Mouse (Mus musculus) right cerebral cortex, adult 2 months (tissue): Measurements from ENCODE around the gene Gucy1b2.
A peak's percentile ranks its signal among the peaks of the same experiment; 100 is the strongest.

ENCODE experiments used
- DNase-seq, 2 experiments: peaks; one replicate each; pipeline ENCODE4 v3.0.0; 2021 to 2022; ENCODE audit warnings: low spot score in 2 of 2

Gucy1b2 gene

DNA sequence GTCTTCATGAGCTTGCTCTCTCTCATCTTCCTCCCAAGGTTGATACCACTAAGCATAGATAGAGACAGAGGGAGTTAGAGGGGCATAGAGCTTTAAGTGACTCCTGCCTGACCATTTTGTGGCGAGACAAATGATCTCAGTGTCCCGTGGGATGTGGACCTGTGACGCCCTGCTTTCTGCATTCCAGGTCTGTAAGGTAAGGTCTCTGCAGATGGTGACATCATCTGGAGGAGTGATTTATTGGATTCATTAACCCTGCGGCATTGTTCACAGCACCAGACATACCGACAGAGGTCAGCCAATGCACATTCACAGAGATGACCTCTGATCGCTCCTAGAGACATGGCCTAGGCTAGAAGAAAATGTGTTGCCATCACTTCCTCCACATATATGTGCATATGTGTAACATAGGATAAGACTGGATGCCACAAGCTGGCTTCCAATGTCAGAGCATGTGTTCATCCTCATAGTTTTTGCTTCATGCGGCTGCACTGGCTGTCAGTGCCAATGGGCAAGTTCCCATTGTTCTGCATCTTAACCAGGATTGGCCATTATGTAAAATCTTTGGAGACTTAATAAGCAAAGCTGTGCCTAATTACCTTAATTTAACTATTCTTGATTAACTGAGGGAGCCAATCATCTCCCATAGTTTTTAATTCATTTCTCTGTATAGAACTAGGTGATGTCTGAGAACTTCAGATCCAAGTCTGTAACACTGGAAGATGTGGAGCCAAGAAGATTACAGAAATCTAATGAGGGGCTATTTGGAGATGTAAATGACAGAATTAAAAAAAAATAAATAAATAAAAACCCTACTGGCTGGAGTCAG is 9.5 kb downstream of the Gucy1b2 start:
- no peak for DNase-seq

DNA sequence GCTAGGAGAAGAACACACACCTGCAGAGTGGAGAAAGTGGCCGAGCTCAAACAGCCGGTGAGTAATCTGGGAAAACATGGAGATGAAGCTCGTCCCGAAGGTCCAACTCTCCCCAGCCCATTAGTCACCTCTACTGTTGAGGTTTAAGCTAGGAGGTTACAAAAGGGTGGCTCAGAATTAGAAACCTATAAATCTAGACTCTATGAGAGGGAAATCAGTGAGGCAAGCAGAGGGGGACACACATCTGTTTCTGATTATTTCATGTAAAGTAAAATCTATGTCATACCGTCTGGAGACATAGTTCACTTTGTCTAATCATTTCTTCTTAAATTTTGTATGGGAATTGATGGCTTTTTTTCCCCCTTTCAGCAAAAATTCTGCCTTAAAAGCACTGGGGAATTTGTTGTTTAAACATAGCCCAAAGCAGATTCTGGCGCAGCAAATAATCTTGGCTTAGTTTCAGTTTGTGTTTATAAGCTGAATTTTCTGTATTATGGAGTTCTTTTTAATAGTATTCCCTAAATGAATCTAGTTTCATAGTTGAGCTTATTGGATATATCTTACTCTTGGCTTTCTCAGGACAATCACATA is 12.2 kb downstream of the Gucy1b2 start:
- no peak for DNase-seq

DNA sequence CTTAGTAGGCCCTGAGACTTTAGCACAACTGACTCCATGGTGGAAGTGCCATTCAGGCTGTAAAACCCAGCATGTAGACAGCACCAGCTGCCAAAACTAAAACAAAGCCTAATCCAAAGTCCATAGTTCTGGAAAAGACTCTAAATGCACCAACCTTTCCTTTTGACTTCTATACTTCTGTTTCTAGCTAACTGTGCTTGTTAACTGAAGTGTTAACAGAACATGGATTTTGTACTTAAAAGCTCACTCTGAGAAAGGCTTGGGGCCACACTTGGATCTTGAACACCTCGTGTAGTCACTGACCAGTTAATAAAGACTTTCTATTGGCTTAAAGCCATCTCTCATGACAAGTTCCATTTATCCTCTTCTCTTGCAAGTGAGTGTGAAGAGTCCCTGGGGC is 13.1 kb downstream of the Gucy1b2 start:
- DNase-seq: no peak

DNA sequence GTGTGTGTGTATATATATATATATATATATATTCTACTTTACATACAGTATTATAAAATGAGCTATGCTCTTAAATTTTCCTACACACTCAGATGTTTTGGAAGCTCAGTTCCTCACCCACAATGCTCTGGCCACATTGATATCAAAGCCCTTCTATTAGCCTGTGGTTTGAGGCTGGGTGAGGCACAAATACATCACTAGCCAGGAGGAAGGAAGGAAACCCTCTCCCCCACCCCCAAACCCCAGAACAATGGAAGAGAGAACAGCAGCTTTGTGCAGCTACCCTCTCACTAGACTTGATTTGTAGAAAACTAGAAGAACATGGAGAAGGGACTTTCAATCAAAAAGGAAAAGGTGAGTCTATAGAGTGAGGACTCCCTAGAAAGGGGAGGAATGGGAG is 16.1 kb downstream of the Gucy1b2 start:
- no peak for DNase-seq

DNA sequence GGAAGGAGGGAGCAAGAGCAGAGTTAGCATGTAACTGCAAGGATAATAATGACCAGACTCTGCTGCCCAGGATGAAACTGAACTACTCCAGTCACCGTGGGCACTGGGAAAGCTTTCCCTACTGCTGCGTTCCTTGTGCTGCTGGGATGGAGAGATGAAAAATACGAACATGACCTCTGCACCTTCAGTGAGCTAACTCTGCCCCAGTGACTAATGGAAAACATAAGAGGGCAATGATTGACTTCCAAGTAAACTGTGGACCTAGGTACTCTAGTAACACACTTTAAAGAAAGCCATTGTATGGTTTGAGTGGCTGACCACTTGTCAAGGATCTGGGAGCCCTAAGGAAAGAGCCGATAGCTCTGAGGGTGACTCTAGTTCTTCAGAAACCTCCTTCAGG is 17.9 kb downstream of the Gucy1b2 start:
- no peak for DNase-seq

DNA sequence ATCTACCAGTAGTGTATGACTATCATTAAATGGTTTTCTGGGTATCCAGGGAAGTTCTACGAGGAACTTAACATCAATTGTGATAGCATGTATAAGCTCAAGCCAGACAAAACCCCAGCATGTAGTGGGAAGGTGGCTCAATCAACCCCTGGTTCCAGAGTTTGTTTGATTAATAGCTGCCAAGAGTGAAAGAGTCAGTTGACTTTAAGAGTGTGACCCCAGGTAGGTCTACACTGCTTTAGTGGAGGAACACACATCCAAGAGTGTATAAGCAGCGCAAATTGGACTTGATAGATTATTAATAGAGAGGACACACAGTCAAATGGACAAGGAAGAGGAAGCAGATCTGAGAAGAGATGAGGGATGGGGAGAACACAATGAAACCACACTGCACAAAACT is 18.3 kb downstream of the Gucy1b2 start:
- DNase-seq: no peak

DNA sequence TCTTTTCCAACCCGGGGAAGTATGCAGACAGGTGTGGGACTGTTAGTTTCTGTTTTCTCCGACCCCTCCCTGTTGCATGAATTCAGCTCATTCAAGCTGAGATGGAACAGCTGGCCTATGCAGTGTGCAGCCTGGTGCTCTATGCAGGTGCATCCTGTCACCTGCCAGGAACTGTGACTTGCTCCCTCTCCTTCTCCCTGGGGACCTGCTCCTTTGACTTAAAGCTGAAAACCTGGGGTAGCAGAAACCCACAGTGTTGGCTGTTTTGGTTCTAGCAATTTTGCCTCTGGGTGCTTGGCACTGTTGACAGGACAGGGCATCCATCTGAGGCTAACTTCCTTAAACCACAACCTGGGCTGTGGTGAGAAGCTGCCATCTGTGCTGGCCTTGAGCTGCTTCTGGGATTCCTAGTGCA is 30.8 kb downstream of the Gucy1b2 start:
- no peak for DNase-seq

DNA sequence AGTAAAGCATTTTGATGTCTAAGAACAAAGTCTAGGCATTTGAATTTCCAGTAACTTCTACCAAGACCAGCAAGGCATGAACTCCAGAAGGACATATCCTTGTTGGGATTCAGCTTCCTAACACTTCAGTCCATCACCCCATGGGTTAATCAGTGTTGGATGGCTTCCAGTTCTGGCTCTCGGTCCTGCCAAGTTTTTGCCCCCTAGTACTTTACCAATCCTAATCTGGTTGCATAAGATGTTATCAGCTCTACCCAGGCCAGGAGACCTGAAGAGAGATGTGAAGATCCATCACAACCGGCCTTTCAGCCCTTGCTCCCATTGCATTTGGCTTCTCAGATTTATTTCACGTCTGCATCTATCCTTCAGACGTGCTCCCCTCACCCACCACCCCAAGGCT is 33.8 kb downstream of the Gucy1b2 start:
- DNase-seq: no peak

DNA sequence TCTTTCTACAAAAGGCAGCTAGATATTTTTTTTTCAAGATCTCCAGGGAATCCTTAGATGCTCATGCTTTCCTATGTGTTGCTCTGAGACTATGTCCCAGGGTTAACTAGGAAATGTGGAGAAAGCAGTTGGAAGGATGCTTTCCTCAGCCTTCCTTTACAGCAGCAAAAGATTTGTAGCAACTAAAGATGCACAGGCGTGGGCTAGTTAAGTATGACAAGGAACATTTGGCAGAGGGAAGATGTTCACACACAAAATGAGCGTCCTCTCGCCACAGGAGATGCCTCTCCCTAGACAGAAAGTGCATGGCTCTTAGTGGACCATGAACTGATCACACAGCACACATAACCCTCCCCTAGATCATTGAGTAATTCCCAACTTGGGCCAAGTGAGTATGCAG is 38.6 kb downstream of the Gucy1b2 start:
- DNase-seq: peak; percentile 12 to 29

DNA sequence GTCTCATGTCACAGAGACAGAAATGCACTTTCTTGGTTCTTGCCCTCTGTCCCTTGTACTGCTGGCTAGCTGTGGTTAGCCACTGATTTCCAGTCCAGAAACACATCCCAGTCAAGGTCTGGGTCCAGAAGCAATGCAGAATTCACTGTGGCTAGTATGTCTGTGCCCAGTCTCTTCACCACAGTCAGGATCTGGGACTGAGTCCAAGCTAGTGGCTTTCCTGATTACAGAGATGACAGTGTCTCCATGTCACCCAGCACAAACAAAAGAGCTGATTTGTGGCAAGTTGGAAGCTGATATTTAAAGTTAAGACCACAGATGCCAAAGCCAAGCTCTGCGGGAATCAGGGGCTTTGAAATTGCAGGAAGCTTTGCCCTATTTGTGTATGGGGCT is 39.4 kb downstream of the Gucy1b2 start:
- peak; percentile 15 to 29 for DNase-seq

DNA sequence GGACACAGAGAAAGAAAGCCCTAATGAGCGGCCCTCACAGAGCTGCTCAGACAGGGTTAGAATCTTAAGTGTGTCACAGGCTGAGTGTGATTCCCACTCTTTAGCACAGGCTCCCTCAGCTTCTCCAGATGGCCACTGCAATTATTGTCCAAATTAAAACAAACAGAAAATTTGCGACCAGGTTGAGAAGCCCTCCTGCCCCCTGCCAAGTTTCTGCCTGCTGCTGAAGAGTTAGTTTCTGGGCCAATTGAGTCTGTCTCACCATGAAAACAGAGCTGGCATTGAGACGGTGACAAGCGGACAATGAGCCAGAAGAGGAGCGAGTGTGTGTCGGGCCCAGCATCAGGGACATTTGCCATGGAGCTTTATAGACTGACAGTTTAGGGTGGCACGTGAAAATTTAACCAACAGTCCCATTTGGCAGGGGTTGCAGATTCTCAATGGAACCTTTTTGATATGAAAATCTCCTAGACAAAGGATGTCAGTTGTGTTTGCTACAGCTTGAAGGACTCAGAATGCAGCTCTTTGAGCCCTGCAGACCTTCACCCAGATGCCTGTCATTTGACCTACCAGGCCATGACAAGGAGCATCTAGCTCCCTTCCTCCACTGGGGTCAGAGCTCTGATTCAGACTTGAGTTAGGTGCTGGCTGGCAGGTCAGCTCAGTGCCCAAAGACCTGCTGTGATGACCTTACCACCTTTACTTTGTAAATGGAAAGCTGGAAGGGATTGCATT is 39.9 kb downstream of the Gucy1b2 start:
- peak in 1 of 2 experiments; percentile 38 for DNase-seq

DNA sequence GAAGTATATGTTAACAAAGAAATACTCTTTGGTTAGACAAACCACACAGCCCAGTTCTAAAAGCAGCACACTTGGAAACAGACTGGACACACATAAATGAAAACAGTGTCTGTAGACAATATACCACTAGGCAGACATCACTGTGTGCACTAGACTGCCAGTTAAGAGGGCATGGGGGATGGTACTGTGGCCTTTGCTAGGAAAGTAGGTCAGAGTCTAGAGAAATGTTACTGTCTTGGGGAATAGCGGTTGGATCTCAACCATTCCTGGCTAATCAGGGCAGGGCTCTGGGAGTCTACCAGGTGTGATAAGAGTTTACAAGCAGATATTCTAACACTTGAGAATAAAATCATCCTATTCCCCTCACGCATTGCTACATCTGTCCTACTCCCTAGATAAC is 60.7 kb downstream of the Gucy1b2 start:
- no peak for DNase-seq

DNA sequence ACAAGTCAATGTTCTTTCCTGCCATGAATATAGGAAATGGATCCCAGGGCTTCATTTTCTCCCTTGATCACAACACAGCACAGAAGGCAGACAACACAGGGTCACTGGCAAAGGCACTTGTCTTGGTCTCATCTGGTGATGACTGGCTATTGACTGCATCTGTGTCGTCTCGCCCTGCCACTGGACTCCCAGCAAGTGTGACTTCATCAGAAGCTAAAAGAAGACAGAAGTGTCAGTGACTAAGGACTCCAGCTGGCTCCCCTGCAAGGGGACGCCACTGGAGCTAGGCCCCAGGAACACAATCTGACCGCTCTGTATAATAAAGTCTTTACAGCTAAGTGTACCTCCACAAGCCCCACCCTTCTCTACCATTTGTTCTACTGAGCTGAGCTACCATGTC is 63.3 kb downstream of the Gucy1b2 start:
- DNase-seq: no peak

DNA sequence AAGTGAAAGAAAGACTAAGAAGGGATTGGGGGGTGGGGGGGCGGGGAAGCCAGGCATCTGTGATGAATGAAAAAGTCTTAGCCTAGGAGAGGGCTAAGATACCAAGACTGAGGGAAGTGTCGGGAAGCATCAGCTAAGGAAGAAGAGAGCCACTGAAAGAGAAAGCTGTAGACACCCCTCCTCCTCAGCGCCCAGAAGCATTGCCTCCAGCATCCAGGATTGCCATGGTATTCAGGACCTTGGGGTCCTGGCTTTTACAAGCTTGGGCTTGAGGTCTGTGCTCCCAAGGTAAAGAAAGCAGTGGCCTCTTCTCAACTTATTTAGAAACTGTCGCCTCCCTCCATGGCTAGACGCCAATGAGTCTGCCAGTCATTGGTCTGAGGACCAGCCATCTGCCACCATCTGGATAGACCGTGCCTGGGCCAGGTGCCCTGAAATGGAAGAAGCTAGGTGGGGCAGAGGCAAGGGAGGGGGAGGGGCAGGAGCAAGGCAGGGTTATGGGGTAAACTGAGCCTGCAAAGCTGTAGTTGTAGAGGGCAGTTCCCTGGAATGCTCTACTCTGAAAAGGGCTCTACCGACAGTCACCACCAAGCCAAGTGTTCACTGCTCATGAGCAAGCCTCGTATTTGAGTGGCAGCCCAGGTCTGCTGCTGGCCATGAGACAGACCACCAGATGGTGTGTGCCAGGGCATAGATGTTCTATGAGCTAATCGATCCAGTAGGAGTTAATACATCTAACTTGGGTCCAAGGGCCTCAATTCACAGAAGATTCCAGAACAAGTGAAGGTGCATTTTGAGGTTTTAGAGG is 66.2 kb downstream of the Gucy1b2 start:
- peak; percentile 36 to 40 for DNase-seq

DNA sequence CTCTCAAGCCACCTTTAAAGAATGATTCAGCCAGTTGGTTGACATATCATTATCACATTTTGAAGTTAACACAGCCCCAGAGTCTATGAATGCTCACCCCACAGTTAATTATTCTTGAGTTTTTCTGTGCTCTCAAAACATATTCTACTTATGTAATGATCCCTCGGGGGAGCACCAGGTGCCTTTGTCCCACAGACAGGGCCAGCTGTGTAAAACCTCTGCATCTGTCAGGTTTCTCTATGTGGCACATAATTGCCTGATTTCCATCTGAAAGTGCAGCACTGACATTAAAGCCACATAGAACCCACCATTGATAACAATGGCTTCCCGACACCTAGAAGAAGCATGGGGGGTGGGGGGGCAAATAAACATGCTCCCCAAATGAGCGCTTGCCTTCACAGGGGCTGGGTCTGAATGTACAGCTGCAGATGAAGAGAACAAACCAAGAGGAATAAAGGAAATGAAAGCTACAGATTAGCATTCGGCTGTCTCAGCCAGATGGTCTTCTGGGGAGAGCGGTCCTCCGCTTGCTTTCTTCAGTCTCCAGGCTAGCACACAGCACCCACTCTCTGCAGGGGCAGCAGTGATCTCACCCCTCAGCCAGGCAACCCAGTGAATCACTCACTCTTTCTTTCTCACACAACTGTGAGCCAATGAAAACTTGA is 66.9 kb downstream of the Gucy1b2 start:
- DNase-seq: peak; percentile 65

DNA sequence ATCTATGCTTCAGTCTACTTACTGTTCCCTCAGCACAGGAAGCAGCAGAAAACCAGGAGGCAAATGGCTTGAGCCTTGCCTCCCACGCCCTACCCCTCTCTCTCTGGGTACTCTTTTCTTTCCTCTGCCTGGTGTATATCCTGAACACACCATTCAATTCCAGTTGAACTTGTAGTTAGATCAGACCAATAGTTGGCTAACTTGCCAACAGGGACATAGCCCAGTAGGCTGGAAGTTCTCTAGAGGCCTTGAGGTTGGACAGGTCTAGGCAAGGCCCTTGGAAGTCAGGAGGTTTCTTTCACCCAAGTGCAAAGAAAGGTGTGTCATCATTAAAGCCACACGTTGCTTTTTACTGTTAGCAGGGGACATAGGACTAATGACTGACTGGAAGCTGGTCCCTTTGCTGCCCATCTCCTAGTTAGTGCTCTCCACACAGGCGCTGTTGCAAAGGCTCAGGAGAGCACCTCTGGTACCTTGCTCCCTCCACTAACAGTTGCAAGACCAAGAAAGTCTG is 72.2 kb downstream of the Gucy1b2 start:
- DNase-seq: no peak

DNA sequence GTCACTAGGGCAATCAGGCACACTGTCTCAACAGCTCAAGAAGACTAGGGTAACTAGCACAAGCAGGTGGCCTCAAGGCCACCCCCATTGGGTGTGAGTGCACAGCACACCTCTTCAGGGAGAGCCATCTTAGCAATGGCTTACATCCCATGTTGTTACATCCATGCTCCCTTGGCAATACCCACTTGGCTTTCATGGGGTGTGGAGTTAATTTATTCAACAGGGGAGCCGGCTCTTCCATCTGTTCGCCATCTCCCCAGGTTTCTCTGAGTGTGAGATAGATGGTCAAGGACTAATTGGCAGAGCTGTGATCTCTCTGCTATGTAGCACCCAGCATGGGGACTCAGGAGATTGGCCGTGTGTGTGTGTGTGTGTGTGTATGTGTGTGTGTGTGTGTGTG is 73.0 kb downstream of the Gucy1b2 start:
- no peak for DNase-seq

DNA sequence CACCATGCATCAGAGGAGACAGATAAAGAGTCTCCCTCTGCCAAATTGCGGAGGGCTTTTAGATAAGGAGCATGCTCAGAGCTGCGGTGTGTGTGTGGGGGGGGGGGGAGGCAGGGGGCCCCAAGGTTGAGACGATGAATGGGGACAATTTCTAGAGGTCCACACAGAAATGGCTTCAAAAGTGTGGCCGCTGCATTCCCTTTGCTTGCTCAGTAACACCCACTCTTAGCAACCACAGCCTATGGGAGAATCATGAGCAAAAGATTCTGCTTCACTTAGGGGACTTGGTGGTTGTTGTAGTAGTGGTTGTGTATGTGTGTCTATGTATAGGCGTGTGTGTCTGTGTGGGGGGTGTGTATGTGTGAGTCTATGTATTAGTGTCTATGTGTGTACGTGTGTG is 75.5 kb downstream of the Gucy1b2 start:
- DNase-seq: no peak

DNA sequence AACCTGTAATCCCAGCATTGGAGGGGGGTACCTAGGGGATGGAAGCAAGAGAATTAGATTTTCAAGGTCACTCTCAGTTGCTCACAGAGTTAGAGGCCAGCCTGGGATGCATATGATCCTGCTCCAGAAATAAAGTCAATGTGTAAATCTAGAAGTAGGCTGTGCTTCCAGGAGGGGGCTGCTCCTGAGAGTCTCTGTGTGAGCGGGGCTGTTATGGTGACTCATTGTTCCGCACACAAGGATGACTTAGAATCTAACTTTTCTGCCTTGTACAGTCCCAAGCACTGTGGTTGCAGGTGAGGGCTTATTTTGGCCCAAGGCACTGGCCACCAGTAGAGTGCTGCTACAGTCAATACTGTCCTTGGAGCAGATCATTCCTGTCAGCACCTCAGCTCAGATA is 76.7 kb downstream of the Gucy1b2 start:
- DNase-seq: peak in 1 of 2 experiments; percentile 4

DNA sequence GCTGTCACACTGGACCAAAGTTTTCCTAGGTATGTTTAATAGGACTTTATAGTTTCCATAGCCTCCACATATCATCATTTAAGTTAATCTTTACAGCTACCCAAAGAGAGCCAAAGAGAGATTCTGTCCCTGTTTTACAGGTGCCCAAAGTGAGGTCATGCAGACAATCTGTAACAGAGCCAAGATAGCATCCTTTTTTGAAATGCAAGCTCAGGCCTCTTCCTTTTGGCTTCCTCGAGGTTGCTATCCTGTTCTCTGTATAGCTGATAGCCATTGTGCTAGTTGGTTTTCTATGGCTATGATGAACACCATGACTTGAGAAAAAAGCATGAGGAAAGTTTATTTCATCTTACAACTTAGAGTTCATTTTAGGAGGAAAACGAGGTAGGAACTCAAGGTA is 80.0 kb downstream of the Gucy1b2 start:
- no peak for DNase-seq

DNA sequence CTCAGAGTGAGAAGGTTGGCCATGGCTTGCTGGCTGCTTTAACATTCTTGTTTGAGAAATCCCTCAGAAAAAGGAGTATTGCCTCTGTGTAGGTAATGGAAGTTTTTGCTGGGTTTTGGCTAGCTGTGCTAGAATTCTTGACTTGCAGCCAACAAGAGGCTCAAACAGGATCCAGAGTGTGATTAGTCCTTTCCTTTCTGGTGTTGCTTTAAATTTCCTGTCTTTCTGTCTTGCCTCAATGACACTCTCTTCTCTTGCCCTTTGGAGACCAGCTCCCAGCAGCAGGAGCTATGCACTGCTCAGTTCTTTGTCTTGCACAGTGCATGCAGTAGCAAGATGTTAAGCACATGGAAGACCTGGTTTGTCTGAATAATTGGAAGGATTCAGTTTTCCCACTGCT is 80.4 kb downstream of the Gucy1b2 start:
- DNase-seq: peak in 1 of 2 experiments; percentile 6
